Mouse (Mus musculus): ENCODE results near the gene Rfx3.

The Rfx3 gene

GRCm38 (mm10) chr19:27838635-27839034 is 172.3 kb downstream of the Rfx3 start:
- TF ChIP-seq GATA4 (IDR thresholded peaks at IDR 0.05; ENCODE audit: insufficient replicate concordance, low read length), result no peak

GRCm38 (mm10) chr19:27838041-27838440 is 172.9 kb downstream of the Rfx3 start:
- TF ChIP-seq GATA4 (IDR thresholded peaks at IDR 0.05; ENCODE audit: insufficient replicate concordance, low read length), result no peak

DNA sequence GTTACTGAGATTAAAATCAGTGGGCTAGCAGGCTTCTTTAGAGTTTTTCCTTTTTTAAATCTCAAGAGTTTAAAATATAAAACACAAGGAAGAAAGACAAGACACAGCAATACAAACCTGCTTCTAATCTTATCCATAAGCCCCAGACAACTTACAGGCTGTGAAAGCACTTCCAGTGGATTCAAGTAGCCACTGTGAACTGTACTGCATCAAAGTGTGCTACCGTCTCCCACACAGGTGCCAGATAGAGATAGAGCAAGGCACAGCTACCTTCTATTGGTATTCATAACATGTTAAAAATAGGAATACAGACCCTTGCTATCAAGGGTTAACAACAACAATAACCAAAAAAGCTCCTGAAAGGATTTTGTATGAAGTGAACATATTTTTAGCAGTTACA is 178.5 kb downstream of the Rfx3 start:
- TF ChIP-seq GATA4 (IDR thresholded peaks at IDR 0.05; ENCODE audit: insufficient replicate concordance, low read length), result no peak

GRCm38 (mm10) chr19:27828316-27828715 is 182.7 kb downstream of the Rfx3 start:
- TF ChIP-seq GATA4 (IDR thresholded peaks at IDR 0.05; ENCODE audit: insufficient replicate concordance, low read length), result no peak

GRCm38 (mm10) chr19:27817661-27818060 is 193.3 kb downstream of the Rfx3 start:
- no peak for TF ChIP-seq GATA4 (IDR thresholded peaks at IDR 0.05; ENCODE audit: insufficient replicate concordance, low read length)

DNA sequence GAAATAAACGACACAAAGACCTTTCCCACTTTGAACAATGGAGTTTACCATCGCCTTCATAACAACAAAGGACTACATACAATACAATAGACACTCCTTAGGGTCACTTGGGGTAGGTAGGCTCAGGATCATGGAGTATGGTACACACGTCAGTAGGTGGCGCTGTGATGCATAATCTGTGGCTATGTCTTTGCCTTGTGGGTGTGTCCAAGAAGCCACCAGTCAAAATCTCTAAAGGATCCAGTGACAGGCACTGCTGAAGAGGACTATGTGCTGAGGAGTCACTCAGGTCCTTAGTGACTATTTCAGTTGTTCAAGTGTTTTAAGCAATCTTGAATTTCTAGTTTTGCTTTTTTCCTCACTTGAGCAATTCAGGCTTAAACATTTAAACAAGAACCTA is 230.9 kb downstream of the Rfx3 start:
- TF ChIP-seq GATA4 (IDR thresholded peaks at IDR 0.05; ENCODE audit: insufficient replicate concordance, low read length), result no peak

- TF ChIP-seq GATA4 (IDR thresholded peaks at IDR 0.05; ENCODE audit: insufficient replicate concordance, low read length), result no peak
Measured at GRCm38 (mm10) chr19:27770716-27771265, 240.2 kb downstream of the Rfx3 start.

- no peak for TF ChIP-seq GATA4 (IDR thresholded peaks at IDR 0.05; ENCODE audit: insufficient replicate concordance, low read length)
Measured at GRCm38 (mm10) chr19:27768444-27768843, 242.5 kb downstream of the Rfx3 start.

GRCm38 (mm10) chr19:27760309-27760708 is 250.7 kb downstream of the Rfx3 start:
- TF ChIP-seq GATA4 (IDR thresholded peaks at IDR 0.05; ENCODE audit: insufficient replicate concordance, low read length), result no peak

- TF ChIP-seq GATA4 (IDR thresholded peaks at IDR 0.05; ENCODE audit: insufficient replicate concordance, low read length), result no peak
Measured at GRCm38 (mm10) chr19:27759347-27759746, 251.6 kb downstream of the Rfx3 start.

- no peak for TF ChIP-seq GATA4 (IDR thresholded peaks at IDR 0.05; ENCODE audit: insufficient replicate concordance, low read length)
Measured at GRCm38 (mm10) chr19:27747301-27747700, 263.7 kb downstream of the Rfx3 start.

DNA sequence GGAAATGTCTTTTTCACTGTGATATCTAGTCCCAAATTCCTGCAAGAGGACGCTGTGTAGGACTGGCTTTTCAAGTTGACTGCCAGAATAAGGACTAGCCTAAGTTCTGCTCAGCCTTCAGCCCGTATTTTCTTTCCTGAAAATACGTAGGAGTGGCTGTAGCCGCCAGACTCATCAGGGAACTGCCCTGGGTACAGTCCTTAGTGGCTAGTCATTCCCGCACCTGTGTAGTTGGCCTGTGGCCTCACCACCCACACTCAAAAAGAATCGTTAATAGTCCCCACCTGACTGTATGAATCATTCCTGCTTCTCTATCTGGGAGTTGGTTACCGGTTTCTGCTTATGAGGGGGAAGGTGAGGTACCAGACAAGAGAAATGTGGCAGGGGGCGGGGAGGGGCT is 272.1 kb downstream of the Rfx3 start:
- no peak for TF ChIP-seq GATA4 (IDR thresholded peaks at IDR 0.05; ENCODE audit: insufficient replicate concordance, low read length)

GRCm38 (mm10) chr19:27736571-27736970 is 274.4 kb downstream of the Rfx3 start:
- no peak for TF ChIP-seq GATA4 (IDR thresholded peaks at IDR 0.05; ENCODE audit: insufficient replicate concordance, low read length)

DNA sequence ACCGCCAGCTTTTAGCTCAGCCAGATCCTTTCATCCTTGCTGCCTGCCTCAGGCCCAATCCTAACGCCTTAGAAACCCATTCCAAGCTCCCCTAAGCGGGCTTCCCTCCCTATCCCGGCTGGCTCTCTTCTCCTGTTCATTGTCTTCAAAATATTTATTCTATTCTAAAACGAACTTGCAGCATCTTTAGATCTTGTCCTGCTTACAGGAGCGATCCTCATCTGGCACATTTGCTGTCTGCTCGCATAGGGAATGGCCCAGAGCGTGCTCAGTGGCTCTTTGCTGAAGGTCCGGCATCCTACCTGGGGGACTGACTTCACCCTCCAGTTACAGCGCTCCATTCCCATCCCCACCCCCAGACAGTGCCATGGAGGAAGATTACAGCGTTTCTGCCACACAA is 292.0 kb downstream of the Rfx3 start:
- TF ChIP-seq GATA4 (IDR thresholded peaks at IDR 0.05; ENCODE audit: insufficient replicate concordance, low read length), result no peak

DNA sequence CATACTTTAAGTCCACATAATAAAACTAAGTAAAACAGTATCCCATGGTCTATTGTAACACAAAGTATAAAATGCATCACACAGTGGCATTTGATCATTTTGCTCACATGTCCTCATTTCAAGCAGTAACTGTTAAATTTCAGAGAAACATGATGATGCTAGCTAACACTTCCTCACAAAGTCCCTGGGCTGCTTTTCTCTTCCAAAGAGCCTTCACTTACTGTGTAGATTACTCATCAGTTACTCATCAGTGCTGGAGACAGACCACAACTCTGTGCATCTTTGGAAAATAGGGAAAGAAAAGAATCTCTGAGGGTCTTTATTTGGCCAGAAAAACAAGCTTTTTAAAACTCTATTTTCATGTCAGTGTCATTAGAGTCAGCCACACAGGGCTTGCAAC is 294.7 kb downstream of the Rfx3 start:
- TF ChIP-seq GATA4 (IDR thresholded peaks at IDR 0.05; ENCODE audit: insufficient replicate concordance, low read length), result no peak

Measured in liver, adult (tissue).